Mouse (Mus musculus) thymus, postnatal 36 days (tissue): ENCODE data around the gene Il4i1.
A peak's percentile ranks its signal among the peaks of the same experiment; 100 is the strongest.

Experiments used
- DNase-seq, 2 experiments: peaks; one replicate each; pipeline ENCODE4 v3.0.0; 2022; ENCODE audit warnings: mixed read lengths in 2 of 2

Il4i1 gene

DNA sequence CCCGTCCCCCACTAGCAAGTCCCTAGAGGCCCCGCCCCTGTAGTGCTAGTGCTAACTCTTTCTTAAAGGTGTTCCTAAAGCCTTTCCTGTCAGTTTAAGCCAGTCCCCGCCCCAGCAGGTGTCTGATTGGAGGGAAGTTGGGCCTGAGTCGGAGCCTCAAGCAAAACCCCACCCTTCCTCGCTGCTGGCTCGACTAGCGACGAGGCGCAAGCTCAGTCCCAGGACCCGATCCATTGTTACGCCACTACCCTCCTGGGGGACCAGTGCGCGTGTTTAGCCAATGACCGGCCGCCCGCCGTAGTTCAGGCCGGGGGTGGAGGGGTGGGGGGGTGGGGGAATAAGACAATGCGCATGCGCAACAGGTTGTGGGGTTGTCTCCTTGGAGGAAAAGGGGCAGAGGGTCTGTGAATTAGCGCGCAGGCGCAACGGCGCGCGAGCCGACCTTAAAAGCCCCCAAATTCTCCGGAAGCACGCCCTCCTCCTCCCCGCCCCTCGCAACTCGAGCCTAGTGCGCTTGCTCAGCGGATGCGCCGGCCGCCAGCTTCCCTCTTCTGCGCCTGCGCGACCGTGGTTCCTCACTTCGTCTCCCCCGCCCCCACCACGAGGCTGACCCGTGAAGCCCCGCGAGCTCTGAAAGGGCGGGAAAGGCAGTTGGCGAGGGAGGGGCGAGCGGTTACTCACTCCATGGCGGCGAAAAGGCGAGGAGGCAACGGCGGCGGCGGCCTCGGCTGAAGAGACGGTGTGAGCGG is at the start of gene Il4i1, which contains the start of gene Nup62:
Il4i1 (plus strand) TSS at position 667 of the 749 bp plus-strand sequence.
Nup62 (plus strand) TSS at position 368 of the 749 bp plus-strand sequence.
- DNase-seq = peak; percentile 99 to 100

DNA sequence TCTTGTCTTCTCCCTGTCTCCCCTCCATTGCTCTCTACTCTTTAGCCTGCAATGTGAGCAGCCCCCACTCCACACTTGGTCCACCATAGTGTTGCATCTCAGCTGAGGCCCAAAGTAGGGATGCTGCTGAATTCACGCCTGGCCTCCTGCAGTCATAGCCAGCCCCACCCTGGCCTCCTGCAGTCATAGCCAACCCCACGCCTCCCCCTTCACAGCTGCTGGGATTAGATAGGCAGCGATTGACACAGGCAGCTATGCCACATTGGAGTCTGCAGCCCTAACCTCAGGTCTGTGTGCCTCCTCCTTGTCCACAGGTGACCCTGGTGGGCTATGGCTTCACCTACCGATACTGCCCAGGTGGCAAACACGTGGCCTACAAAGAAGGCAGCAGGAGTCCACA is 48.1 kb upstream of the Il4i1 start:
- DNase-seq = no peak

DNA sequence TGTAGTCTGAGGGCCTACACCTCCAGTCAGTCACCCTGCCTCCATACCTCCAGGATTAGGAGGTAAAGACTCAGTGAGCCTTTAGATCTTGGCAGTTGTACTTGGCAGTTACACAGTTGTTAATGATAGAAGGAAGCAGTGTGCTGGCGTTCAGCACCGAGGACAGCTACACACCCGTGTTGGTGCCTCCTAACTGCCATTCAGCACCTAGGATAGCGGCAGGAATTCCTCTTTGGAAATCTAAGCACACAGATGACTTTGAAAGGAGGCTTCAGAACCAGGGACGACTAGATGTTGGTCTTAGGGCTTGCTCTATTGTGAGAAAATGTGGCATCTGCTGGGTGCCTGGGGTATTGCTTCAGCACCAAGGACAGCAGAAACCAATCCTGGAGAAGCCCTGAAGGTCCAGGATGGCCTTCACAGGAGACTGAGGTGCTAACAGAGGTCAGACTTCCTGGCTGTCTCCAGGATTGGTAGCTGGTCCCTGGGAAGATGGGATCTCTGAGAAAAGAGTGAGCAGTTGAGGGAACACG is 46.1 kb upstream of the Il4i1 start:
- peak in 1 of 2 experiments; percentile 24 for DNase-seq

DNA sequence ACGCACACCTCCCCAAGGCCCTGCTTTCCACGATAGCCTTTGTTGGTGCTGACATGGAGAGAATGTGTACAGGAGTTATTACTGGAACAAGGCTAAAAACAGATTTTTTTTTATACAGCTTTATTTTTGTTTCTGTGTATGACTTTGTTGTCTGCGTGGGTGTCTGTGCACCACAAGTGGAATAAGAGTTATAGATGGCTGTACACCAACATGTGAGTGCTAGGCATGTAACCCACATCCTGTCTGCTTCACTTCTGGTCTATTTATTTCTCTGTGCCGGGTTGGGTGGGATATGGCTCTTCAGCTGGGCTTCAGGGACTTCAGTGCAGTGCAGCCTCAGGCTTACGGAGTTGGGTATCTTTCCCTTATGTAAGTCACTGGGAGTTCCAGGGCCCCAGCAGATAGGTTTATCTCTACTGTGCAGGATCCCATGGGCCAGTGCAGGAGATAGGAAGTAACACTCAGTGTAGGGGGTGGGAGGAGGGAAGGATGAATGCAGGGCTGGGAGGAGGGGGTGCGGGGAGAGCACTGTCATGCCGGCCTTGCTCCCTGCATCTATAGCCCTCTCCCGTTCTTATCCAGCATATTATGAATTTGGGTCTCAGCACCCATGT is 43.5 kb upstream of the Il4i1 start:
- peak; percentile 16 to 22 for DNase-seq

DNA sequence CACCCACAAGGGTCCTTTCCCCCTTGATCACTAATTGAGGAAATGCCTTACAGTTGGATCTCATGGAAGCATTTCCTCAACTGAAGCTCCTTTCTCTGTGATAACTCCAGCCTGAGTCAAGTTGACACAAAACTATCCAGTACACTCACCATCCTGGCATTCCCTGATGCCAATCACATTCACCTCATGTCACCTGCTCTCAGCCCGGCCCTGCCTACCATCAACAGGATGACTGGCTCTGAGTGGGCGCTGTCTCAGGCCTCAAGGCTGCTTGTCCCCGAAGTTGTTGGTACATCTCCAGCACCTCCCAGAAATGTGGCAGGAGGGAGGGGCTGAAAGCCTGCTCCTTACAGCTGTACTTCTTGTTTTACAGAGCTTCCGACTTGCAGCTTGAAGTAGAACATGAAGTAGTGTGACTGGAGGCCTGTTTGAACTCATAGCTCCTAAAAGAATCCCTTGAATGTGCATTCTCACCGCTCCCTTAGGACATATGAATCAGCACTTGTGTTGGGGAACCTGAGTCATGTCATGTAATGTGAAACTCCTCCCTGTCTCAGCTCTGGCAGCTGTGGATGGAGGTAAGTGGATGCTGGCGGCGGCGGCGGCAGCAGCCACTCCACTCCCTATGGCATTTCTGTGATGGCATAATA is 39.2 kb upstream of the Il4i1 start:
- no peak for DNase-seq

DNA sequence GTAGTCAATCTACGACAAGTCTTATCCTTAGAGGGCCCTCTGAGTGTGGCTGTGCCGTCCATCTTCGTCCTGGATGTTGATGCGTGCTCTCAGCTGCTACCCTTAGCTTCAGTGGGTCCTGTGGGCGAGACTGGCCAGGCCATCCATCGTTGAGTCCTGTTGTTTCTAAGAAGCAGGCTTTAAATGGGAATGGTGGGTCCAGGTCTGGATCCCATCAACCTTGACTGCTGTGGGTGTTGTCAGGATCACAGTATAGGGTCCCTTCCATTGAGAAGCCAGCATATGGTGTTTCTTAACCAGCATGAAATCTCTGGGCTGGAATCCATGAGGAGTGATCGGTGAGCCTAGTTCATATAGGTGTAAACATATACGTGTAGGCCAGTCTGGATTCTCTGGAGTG is 36.1 kb upstream of the Il4i1 start:
- DNase-seq = no peak

DNA sequence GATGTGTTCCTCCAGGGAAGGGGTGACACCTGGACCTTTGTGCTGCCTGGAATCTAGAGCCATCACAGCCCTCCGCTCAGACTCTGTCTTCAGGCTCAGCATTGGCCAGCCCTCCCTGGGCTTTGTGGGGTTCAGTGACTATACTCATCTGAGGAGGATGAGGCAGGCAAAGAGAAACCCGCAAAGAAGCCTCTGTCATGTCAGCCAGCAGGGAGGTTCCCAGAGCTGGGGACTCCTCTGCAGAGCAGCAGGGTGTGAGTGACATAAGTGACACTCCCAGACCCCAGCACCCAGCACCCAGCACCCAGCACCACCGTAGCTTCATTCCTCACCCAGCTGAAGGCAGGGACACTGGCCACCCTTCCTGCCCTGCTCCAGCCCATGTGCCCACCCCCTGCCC is 26.7 kb upstream of the Il4i1 start:
- no peak for DNase-seq

DNA sequence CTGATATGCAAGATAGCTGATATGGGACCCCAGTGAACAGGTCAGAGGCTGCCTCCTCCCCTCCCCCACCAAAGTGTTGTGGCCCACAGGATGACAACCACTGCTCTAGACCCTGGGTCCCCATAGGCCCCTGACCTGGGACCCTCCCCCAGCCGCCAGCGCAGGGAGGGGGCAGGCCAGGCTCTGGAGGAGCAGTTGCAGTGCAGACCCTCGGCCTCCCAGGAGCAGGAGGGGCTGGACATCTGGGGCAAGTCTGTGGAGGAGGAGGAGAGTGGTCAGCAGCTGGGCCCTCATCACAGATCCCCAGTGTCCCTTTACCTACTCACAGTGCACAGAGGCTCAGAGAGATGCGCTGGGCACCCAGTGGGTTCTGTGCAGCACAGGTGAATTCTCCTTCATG is 26.1 kb upstream of the Il4i1 start:
- DNase-seq = no peak

DNA sequence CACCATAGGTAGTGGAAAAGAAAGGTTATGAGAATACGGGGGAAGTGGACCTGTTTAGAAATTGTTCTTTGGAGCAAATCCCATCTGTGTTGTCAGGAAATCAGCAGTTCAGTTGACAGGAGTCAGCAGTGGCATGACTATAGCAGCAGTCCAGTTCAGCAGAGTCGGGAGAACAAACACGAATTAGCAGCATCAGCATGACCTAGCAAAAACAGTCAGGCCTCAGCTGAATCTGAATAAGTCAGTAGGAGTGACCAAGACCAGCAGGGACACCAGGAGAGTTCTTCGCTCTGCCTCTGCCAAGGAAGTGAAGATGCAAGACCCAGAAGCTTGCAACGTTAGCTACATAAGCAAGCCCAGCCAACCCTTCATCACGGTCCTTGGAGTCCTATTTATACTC is 23.4 kb upstream of the Il4i1 start:
- no peak for DNase-seq

DNA sequence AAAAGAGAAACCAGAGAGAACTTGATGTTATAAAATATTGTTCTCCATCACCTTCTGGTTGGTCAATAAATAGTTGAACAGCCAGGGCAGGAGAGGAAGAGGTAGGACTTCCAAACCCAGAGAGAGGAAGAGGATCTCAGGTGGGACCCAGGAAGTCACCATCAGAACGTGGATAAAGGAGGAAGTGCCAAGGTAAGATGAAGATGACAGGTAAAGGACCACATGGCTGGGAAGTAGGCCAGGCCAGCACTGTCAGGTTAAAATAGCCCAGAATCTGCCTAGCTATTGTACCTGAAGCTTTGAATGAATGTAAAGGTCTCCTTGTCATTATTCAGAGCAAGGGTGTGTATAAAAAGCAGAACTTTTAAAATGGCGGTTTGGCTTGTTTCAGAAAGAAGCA is 7.3 kb upstream of the Il4i1 start:
- no peak for DNase-seq

DNA sequence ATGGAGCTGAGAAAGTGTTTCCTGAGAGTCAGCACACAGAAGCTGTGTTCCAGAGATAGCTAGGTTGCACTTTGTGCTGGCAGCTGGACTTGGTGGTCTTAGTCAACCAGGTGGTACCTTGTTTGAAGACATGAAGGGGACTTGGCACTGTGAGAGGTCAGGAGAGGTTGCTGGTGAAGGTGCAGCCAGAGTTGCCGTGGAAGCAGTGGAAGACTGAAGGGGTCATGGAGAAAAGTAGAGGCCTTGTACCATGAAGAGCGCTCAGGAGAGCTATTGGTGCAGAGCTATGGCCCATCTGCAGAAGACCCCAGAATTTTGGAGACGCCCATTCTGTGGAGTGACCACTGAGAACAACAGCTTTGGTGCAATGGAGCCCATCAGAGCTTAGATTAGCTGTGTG is 6.7 kb upstream of the Il4i1 start:
- DNase-seq = no peak

DNA sequence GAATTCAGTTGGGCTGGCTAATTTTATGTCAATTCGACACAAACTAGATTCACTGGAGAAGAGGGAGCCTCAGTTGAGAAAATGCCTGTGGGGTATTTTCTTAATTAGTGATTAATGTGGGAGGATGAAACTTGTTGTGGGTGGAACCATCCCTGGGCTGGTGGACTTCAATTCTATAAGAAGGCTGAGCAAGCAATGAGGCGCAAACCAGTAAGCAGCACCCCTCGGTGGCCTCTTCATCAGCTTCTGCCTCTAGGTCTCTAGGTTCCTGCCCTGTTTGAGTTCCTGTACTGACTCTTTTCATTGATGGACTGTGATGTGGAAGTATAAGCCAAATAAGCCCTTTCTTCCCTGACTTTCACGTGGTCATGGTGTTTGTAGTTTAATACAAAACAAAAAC is 5.8 kb upstream of the Il4i1 start:
- DNase-seq = no peak

DNA sequence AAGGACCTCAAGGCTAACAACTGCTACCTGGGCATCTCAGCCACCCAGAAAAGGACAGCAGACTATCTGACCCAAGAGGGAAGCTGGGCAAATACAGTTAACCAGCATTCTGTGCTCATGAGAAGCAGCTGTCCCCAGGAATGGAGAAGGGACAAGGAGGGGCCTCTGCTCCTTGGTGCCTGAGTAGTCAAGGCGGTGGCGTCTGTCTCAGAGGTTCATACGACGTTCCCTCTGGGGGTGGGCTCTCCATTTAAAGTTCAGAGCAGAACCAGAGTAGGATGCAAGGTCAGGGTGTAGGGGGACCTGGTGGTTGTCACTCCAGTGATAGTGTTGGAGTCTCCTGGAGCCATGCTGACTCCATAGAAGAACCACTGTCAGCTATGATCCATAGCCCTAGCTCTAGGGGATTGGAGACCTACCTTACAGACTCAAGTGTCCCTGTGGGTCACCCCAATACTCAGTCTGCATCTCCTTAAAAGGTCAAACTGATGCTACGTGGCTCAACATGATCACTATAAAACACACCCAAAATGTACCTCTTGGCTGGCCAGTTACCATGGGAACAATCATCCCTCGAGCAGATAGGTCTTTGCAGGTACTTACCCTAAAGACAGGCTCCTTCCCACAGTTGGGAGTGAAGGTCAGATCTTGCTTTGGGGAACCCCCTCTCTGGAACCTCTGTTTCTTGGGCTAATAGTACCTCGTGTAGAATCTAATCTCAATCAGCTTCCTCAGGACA is 5.2 kb upstream of the Il4i1 start:
- DNase-seq = no peak

DNA sequence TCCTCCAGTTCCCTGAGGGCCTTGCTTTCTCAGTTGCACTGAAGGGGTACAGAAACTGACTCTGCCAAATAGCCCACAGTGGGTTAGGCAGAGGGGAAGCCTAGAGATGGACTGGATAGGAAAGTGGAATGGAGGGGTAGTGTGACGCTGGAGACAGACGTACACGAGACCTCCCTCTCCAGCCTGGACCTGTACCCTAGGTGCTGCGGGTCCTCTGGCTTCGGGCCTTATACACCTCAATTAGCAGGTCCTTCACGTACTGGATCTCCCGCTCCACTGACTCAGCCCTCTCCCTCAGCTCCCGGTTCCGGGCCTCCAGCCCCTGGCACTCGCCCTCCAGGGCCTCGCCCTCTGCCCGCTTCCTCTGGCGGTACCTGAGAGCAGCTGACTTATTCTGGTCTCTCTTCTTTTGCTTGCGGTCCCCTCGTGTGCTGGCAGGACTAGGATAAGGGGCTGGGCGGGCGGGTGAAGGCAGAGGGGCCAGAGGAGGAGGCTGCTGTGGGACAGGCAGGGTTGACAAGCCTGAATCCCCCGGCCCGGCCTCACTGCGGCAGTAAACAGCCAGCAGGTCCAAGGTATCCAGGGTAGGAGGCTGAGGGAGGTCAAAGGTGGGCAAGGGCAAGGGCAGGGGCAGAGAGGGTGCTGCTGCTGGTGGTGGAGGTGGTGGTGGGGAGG is 3.4 kb upstream of the Il4i1 start:
- DNase-seq = no peak

DNA sequence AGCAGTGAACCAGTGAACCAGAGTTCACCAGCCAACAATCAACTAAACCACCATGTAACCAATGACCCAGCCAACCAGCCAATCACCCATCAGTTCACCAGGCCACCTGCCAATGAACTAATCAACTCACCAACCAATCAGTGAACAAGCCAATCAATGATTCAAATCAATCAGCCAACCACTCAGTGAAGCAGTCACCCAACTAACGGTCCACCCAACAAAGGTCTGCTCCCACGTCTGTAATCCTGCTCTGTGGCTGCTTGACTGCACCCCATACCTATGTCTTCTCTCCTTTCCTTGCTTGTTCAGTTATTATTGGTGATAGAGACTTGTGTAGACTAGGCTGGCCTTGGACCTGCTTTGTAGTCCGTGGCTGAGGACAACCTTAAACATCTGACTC is 2.2 kb upstream of the Il4i1 start:
- DNase-seq = no peak

DNA sequence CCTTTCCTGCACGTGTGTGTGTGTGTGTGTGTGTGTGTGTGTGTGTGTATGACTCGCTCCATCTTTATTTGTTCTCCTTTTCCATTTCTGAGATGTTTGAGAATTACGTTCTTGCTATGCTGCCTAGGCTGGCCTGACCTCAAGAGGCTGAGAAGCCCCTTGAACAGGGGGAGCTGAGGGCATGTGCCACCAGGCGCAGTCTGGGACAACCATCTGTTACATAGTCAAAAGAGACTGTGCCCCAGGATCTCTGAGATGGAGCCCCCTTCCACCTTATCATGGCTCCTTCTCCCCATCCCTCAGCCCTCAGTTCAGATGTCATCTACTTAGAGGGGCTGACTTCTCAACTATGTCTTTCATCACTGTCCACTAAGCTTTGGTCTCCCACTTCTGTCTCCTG is 1.8 kb upstream of the Il4i1 start:
- no peak for DNase-seq

DNA sequence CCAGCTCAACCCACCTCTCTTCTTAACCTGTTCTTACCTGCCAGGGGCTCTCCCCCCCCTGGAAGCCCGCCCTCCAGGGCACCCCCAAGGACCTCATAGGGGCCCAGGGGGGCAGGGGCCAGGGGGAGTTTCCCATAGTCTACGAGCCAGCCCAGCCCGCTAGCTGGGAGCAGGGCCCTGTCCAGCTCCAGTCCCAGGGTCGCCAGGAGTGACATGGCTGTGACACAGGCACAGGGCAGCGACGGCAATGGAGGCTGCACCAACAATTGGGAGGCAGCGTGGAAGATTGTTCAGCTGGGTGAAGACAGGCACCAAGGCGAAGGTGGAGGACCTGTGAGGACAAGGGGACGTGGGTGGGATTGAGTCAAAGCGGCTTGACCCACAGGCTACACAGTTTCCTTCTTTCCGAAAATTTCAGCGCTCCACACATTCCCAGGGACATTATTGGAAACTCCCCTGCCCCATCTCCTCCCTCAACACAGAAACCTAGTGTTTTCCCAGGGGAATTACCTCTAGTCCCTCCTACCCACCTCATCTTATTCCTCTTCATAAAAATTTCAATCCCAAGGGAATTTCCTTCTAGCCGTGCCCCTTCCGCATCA is 1.1 kb upstream of the Il4i1 start:
- peak in 1 of 2 experiments; percentile 53 for DNase-seq

DNA sequence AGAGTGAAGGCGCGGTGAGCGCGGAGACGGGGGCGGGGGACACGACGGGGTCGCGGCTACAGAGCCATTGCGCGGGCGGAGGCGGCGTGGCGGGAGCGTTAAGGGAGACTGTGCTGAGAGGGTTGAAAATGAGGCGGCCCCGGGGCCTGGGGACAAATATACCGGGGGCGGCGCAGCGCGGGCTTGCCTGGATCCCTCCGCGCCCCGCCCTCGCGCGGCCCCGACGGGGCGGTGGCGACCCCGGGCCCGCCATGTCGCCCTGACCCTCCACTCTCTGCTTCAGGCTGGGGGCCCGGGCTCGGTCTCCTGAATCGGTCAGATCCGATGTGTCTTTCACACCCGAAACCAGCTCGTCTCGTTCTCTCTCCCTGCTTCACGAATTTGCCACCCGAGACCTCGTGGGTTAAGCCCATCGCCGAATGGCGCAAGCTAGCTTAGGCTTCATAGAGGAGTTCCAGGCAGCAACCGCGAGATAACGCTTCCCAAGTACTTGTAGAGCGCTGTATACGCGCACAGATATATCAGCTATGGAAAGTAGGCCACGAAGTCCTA is 359 bp downstream of the Il4i1 start, which contains the start of gene Atf5:
Atf5 (minus strand) TSS at position 189 of the 552 bp plus-strand sequence.
- no peak for DNase-seq

DNA sequence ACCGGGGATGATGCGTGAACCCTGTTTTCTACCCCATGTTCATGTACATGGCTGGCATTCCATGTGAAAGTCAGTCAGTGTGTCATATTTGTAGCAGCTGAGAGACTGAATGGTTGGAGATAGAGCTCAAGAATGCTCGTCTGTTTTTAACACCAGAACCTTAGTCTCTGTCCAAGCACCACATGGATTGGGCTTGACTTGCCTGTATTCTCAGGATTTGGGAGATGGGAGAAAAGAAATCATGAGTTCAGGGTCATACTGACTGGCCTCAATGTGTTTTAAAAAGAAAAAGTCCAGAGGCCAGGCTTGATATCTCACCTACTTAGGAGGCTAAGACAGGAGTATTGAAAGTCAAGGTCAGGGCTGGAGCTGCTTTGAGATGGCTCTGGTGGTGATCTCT is 1.3 kb downstream of the Il4i1 start:
- DNase-seq = no peak

DNA sequence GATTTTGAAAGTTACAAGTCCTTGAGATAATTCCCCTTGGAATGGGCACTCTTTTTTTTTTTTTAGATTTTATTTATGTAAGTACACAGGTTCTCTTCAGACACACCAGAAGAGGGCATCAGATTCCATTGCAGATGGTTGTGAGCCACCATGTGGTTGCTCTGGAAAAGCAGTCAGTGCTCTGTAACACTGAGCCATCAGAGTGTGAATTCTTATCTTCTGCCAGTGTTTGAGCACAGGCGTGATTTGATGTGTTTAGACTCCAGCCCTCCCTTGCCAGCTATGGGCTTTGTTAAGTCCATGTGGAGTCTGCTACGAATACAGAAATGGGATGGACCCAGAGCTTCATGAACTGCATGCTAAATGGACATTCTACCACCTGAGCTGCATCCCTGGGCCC is 2.0 kb downstream of the Il4i1 start:
- DNase-seq = no peak

DNA sequence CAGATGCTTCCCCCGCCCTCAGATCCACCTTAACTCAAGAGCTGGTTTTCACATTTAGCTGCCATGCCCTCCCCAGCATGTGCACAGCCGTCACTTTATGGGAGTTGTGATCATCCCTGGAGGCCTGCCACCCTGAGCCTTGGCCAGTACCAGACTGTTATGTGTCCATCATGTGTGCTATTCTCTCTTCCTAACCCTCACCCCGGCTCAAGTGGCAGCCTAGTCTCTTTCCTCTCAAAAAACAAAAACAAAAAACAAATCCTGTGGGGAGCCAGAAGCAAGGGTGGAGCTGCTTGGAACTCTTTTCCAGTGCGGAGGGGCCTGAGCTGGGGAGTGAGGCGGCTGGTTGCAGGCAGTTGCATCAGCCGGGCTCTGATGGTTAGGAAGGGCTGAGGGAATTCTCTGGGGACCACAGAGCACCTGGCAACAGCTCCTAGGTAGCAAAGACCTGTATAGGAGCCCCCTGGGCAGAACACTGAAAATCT is 2.6 kb downstream of the Il4i1 start:
- no peak for DNase-seq

DNA sequence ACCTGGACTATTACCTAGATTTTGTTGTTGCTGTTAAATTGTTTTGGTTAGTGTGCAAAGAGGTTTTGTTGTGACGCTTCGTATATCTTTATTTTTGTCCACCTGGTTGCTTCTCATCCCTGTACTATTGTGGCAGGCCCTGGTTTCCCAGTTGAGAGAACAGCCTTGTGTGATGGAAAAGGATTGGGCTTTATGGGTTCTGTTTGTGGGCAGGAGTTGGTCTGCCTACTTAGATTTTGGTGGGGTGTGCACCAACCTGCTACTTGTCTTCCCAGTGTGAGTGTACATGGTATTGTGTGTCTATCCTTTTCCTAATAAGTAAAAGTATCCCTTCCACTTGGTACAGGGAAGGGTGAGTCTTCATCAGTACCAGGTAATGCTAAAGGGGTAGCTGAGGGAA is 3.2 kb downstream of the Il4i1 start:
- no peak for DNase-seq
